Mouse (Mus musculus): ENCODE data around the gene Tanc1.
"Not testable (repeated sequence)": the region's sequence is repeated elsewhere in the genome, so short reads cannot be mapped to it uniquely, and the experiment has no call there.

Tanc1 gene

DNA sequence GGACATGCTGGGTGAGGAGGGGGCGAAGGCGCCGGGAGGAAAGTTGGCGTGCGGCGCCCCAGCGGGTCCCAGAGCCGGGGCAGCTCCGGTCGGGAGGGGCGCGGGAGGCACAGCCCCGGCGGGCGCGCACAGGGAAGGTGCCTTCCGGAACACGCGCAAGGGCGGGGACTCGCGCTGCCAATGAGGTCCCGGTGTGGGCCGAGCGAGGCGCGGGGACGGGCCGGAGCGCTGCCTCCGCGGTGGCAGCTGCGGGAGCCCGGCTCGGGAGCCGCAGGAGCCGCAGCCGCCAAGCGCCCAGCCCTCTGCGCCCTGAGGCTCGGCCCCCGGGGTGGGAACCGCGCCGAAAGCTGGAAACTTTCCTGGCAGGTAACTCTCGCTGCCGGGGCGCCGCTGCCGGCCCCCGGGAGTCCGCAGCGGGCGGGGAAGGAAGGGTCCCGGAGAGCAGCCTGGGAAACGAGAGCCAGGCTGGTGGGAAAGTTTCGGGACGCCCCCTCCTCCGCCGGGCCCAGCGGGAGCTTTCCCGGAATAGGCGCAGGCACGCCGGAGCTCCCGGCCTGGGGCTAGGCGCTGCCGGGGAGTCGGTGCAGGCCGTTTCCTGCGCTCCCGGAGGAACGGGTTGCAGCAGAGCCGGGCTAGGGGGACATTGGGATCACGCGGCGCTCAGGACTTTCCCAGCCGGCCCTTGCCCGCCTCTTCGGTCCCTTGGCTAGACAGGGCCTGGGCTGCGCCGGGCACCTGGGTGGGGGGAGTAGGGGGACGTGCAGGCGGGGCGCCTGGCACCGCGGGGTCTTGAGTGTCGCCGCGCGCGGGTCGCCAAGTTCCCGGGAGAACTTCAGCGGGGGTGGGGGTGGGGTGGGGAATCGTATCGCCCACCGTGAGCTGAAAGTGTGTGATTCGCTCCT is at the start of gene Tanc1:
Gene Tanc1, plus strand, starts transcription at position 212 of the 902 bp plus-strand sequence.
- in situ Hi-C loops (cut with MseI, MboI): no loop called here

DNA sequence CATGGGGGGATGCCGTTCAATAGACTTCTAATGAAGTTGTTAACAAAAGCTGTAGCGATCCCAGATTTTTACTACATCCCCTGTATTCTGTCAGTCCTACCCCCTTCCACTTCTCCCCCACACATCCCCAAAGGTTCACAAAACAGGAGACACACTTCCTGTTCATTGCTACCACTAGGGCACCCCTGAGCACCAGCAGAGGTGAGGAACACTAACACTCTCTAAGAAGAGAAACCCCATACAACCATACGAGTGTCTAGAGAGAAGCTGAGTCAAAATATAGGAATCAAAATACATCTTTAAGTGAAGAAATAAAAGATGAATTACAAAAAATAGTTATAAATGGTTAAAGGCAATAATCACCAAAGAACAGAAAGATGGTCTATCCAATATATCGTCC is 49.6 kb upstream of the Tanc1 start:
- in situ Hi-C loops (cut with MseI, MboI): no loop called here

DNA sequence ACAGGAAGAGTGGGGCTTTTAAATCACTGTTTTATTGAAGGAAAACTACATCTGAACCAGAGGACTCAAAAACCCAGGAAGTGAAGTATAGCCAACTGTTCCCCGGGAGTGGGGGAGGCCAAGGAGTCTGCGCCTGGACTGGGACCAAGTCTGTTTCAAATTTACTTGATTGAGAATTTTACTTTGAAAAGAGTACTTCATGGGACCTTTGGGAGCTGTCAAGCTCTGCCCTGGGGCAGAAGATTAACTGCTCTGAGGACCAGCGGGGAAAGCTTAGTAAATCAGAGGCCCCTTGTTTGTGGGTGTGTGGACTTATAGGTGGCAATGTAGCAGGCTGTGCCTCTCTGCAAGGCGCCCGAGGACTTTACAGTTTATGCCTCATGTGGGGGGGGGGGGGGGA is 49.1 kb upstream of the Tanc1 start:
- in situ Hi-C loops (cut with MseI, MboI): no loop called here

DNA sequence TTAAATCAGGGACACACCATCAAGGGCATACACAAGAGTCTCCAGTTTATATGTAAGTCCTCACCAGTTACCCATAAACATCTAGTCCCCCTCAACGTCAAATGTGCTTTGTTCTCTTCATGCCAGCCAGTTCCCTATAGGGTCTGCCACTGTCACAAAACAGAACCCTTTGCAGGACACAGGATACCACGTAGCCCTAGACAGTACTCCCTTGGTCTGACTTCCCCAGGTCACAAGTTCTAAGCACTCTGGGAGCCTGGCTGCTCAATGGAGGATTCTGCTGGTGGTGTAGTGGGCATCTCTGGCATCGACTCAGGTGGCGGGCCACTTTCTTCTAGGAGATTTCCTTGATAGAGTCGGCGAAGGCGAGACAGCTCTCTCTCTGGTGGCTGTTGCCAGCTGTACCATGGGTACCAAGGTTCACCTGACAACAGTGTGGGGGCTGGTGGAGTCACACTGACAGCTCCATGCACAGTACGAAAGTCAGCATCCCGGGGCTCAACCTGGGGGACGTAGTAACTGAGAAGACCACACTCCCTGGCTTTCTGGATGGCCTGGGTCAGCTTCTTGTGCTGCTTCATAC is 47.7 kb upstream of the Tanc1 start:
- in situ Hi-C loops (cut with MseI, MboI): not testable (repeated sequence)

- in situ Hi-C loops (cut with MseI, MboI): no loop called here
These were observed 46.9 kb upstream of the Tanc1 start for GRCm38 (mm10) chr2:59564947-59565346.

DNA sequence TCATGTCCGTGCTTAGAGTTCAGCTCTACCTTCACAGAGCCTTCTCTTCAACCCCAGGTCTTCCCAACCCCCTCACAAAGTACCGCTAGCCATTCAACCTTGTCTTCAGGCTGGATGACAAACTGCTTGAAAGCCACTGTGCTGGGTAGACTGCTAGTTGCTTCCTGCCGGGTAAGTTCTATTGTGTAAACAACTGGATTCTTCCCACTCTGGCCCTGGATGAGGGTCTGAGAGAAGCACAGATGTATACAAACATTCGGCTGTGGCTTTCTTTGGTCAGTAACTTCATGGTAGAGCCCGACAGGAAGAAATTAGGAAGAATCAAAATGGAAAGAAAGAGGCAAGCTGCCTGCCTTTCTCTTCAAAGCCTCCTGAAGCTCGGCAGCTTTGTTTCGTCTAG is 30.9 kb upstream of the Tanc1 start:
- in situ Hi-C loops (cut with MseI, MboI): no loop called here

DNA sequence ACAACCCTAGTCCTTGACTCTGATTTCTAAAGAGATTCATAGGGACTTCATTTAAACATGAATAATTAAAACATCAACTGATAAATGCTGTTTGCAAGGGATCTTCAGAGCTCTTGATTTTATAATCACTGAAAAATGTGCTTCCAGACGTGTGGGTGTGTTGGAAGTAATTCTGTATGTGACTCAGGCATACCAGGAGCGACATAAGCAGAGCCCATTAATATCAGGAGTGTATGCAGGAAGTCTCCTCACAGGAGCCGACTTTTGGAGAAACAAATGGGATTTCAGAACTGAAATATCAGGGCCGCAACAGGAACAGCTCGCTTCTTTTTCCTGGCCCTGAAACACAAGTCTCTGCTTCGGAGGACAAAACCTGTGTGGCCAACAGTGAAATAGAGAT is 27.9 kb upstream of the Tanc1 start:
- in situ Hi-C loops (cut with MseI, MboI): no loop called here

DNA sequence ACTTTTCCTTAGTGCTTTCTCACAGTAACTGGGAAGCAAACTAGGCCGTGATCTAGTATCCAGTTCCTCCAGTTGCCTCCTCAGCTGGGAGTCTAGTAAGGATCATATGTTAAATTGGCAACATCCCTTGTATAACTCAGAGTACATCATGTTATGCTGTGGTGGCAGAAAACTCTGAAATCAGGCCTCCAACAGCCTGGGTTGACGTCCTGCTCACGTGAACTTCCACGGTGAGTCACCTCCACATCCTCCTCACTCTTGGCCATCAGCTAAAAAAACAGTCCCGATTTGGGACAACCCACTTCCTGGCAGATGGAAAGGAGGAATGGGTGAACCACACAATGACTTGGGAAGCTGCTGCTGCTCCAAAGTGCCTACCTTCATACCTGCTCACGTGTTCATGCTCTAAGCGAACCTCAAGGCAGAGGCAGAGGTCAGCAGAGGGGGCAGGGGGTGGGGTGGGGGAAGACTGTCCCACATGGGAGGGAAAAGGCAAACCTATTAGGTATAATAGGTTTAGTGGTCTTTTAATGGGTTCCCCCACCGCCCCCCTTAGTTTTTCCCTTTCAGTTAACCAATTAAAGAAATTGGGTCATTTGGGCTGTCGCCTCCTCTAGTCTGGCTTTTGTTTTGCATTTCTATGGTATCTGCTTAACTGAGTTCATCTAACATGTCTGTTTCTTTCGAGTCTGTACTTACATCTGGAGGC is 24.3 kb upstream of the Tanc1 start:
- in situ Hi-C loops (cut with MseI, MboI): no loop called here

DNA sequence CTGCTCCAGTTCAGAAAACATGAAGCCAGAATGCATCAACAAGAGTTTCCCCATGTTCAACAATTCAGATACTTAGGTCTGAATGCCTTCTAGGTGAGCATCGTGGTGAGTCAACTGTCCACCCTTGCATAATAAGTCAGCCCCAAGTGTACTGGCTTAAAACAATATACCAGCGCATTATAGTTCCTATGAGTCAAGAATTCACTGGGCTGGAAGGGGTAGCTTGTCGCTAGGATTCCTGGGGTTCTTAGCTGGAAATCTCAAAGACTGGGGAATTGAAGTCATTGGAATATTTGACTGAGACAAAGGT is 23.8 kb upstream of the Tanc1 start:
- in situ Hi-C loops (cut with MseI, MboI): no loop called here

- in situ Hi-C loops (cut with MseI, MboI): no loop called here
These were observed 18.4 kb upstream of the Tanc1 start for GRCm38 (mm10) chr2:59593341-59593902.

DNA sequence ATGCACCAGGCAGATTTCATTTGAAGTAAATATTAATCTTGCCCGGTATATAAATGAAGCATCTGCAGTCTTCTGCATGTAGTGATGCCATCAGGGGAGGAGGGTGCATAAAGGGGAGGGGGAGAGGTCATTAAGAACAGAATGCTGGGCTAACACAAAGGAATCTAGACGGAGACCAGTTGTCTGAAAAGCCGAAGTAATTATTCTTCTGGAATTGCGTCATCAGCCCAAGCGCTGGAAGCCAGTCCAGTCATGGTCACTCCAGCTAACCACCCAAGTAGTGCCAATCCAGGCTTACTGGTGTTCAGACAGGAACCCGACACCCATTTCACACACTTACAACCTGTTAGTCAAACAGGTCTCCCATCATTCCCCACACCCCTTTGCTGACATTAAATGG is 17.7 kb upstream of the Tanc1 start:
- in situ Hi-C loops (cut with MseI, MboI): no loop called here

DNA sequence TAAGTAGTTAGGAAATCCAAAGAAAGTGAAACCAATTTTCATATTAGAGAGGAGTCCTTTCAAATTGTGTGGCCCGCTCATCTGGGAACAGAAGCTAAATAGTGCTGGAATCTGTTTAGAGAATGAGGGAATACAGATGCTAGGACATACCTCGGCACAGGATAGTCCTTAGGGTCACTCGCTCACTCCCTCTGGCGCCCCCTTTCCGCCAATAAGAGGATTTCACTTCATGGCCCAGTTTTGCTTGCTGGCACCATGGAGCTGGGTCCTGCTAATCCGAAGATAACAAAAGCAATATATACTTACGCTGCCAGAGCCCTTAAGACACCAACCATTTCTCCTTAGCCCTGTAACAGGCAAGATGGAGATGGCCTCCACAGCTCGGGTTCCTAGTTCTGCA is 15.3 kb upstream of the Tanc1 start:
- in situ Hi-C loops (cut with MseI, MboI): no loop called here

DNA sequence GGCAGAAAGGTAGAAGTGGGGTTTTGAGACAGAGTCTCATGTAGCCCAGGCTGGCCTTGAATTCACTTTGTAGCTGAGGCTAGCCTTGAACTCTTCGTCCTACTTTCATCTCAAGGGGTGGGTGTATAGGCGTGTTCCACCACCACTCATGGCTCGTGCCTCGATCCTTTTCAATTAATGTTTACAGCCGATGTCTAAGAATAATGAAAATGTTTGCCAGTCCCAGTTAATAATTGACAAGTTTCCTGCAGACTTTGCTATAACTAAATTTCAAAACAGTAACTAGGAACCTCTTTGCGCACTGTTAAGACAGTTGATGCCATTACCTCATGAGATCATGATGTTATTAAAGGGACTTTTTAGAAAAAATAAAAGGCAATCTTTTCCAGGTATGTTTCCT is 13.6 kb upstream of the Tanc1 start:
- in situ Hi-C loops (cut with MseI, MboI): no loop called here

DNA sequence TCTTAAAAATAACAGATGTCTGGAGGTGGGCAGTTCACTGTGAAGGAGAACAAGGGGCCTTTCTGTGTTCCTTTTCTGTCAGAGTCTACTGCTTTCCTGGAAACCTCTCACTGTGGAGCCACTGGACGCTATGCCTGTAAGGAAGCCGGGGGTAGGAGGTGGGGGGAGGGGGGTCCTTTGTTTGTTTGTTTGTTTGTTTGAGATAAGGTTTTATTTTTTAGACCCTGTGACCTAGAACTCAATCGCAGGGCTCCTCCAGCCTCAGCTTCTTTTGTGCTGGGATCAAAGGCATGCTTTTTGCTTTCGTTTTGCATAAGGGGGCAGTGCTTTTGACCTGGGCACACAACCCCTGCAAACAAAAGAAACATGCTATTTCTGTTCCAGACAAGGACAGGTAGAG is 12.9 kb upstream of the Tanc1 start:
- in situ Hi-C loops (cut with MseI, MboI): no loop called here

DNA sequence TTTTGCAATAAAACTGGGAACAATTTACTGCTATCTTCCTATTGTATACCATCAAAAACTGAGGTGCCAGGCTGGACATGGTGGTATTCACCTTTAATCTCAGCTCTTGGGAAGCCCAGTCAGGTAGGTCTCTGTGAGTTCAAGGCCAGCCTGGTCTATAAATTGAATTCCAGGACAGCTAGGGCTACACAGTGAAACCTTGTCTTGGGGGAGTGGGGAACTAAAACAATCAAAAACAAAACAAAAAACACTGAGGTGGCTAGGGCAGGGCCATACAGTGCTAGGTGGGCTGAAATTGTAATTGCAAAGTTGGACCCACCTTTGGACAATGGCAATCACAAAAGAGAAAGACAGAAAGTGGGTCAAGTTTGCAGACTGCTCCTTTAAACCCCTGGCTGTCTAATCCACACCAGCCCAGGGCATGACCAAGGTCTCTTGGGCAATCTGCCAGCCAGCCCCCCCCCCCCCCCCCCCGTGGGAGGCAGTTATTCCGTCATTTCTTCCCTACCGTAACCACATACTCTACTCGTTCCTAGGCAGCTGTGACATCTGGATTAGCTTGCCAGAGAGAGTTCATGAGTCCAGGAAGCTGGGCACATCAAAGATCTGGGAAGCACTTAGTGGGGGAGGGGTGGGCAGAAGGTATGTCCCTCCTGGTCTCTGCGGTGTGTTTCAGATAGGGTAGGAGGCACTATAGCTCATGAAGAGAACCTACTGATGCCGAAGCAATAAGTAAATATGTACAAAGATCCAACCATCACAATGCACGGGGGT is 12.3 kb upstream of the Tanc1 start:
- in situ Hi-C loops (cut with MseI, MboI): no loop called here

DNA sequence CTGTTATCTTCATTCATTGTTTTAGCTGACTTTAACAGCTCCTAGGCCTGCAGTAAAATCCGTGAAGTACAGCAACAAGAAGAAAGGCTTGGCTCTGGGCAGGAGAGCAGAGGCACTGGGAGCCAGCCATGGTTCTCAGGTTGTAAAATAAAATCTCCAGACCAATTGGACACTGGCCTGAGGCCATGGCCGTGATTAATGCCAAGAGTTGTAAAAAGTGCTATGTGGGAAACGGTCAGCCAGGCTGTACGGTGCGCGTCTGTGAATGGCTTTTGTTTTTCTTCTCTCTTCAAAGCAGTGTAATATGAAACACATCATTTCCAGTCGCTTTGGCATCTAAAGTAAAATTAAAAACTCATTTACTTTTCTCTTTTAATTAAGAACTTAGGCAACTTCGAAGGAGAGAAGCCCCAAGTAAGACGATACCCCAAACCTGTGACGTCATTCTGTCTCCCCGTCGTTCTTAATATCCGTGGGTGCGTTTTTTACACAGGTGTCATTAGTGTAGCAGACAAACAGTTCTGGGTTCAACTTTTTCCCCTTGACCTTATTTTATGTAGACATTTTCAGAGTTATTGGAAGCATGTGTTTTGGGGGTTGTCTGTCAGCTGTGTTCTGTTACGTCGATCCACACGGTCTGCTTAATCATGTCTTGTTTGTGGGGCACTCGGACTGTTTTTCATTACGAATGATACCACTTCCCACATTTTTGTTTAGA is 11.6 kb upstream of the Tanc1 start:
- in situ Hi-C loops (cut with MseI, MboI): no loop called here

DNA sequence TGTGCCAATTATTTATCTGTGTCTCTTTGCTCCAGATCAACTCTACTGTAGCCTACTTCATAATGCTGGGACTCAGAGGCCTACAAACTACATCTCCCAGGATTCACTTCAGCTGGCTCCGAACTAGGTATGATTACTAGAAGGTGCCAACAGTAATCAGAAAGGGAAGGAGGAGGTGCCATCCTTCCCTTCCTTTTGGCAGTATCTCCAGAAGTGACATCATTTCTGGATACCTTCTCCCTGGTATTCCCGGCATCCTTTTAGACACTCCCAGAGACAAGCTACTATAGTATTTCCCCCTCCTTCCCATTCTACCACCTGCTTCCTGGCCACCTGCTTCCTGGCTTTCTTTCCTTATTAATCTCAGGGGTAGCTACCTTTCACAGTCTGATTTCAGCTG is 10.9 kb upstream of the Tanc1 start:
- in situ Hi-C loops (cut with MseI, MboI): no loop called here

DNA sequence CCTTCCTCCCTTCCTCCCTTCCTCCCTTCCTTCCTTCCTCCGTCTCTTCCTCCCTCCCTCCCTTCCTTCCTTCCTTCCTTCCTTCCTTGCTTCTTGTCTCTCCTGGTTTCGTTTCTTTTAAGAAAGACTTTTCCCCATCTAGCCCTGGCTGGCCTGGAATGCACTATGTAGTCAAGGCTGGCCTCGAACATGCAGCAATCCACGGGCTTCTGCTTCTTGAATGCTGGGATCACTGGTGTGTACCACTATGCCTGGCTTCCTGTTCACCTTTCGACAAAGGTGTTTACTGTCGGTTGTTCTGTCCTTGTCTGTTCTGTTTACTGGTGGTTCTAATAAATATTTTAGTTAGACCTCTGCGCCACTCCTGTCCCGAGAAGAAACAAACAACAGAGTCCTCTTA is 10.4 kb upstream of the Tanc1 start:
- in situ Hi-C loops (cut with MseI, MboI): no loop called here

DNA sequence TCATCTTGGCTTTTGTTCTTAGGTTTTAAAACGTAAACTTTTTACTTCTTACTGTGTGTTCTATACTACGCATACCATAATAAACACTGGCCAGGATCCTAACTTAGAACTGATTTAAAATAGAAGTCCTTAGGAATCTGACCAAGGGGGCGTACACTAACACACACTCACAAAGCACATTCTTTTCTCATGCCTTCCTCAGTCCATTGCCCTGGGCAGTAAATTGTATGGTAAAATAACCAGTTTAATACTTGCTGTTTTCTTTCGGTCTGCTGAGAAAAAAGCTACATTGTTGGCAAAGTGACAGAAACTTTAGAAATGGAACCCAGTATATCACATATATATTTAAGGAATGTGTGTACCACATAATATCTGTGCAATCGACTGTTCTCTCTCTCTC is 2.9 kb upstream of the Tanc1 start:
- in situ Hi-C loops (cut with MseI, MboI): no loop called here

GRCm38 (mm10) chr2:59611216-59611810 is 529 bp upstream of the Tanc1 start:
- in situ Hi-C loops (cut with MseI, MboI): no loop called here
